Mouse (Mus musculus) liver, embryonic 12.5 days (tissue): Measurements from ENCODE around the gene Naa38. TPM values are rescaled to one million over a fixed set of nuclear protein-coding genes. Genes with fewer than 3 reads are reported as not detected.
"Not testable (repeated sequence)": the region's sequence is repeated elsewhere in the genome, so short reads cannot be mapped to it uniquely, and the experiment has no call there.

Experiments
- ATAC-seq: fragments of 200-750 bp; cut with Nextera tagmentation; 2 replicates; pipeline ENCODE4 v1.8.0; 2017; ENCODE audit warnings: moderate number of reproducible peaks, mild to moderate bottlenecking, moderate library complexity
- H3K27ac ChIP-seq: fragments of 300-500 bp; sonication (generic); 2 replicates; pipeline ENCODE4 v1.5.1; 2016; ENCODE audit warnings: mild to moderate bottlenecking
- H3K27me3 ChIP-seq: fragments of 300-500 bp; sonication (generic); replicated peaks from 2 replicates; pipeline ENCODE4 v1.6.1; 2016; ENCODE audit warnings: mild to moderate bottlenecking, moderate library complexity
- H3K36me3 ChIP-seq: fragments of 300-500 bp; sonication (generic); 2 replicates; pipeline ENCODE4 v1.6.1; 2016; ENCODE audit warnings: mild to moderate bottlenecking, moderate library complexity
- H3K4me1 ChIP-seq: fragments of 300-500 bp; sonication (generic); 2 replicates; pipeline ENCODE4 v1.6.1; 2016
- H3K4me2 ChIP-seq: fragments of 300-500 bp; sonication (generic); 2 replicates; pipeline ENCODE4 v1.6.1; 2016; ENCODE audit warnings: mild to moderate bottlenecking, moderate library complexity
- H3K4me3 ChIP-seq: fragments of 300-500 bp; sonication (generic); 2 replicates; pipeline ENCODE4 v1.5.1; 2016; ENCODE audit warnings: mild to moderate bottlenecking, moderate library complexity
- H3K9ac ChIP-seq: fragments of 300-500 bp; sonication (generic); 2 replicates; pipeline ENCODE4 v1.6.1; 2016; ENCODE audit warnings: mild to moderate bottlenecking, moderate library complexity
- H3K9me3 ChIP-seq: fragments of 300-500 bp; sonication (generic); replicated peaks from 2 replicates; pipeline ENCODE4 v1.6.1; 2016; ENCODE audit warnings: mild to moderate bottlenecking, moderate library complexity
- WGBS: fragments of 180-500 bp; shearing (Covaris S2); methylation state at CpG from one replicate; pipeline ENCODE4 v1.1.7; 2016; ENCODE audit not compliant: insufficient replicate concordance; 5-methylcytosine and 5-hydroxymethylcytosine counted together
- polyA plus RNA-seq: library from polyadenylated mRNA; unstranded; fragments of >200 nt; fragmentation: Nextera tagmentation; extraction: Ambion mirVana; gene quantifications from 2 replicates; pipeline ENCODE4 v1.2.1, GENCODE M21; 2016

Naa38 gene
- polyA plus RNA-seq, result 111 and 119 TPM in 2 replicates

DNA sequence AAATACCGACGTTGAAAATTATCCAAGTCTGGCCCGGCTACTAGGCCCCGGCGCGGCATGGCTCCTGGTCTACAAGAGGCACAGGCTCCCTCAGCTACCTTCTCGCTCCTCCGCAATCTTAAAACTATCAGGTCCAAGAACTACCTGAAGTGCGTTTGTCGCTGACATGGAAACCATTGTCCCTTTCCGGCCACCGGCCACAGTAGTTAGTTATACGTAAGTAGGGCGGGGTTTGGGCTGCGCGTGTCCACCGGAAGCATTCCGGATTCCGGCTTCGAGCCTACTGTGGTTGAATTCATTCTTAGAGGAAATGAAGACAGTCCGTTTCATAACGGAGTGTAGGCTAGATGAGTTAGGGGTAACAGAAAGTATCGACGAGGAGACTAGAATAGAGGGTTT is at the start of gene Naa38, which contains the start of gene Cyb5d1:
Gene Naa38 (plus strand): TSS at position 253 of the 399 bp plus-strand sequence.
Gene Cyb5d1 (minus strand): TSS at position 397 of the 399 bp plus-strand sequence.
- H3K9me3 ChIP-seq, H3K27me3 ChIP-seq: not testable (repeated sequence)
- Histone ChIP-seq H3K4me3 (peak within 1 kb of the TSS; percentile 79), H3K27ac (peak within 1 kb of the TSS; percentile 95), H3K36me3 (peaks cover 19% of the 10 kb centered on the region), H3K9ac (peak within 1 kb of the TSS; percentile 91), H3K4me1 (peaks cover 44% of the 10 kb centered on the region), H3K4me2 (peak within 1 kb of the TSS; percentile 94)
- peak; percentile 76 for ATAC-seq
- under 1% methylated on average over 21 of the region's 24 CpGs for WGBS

DNA sequence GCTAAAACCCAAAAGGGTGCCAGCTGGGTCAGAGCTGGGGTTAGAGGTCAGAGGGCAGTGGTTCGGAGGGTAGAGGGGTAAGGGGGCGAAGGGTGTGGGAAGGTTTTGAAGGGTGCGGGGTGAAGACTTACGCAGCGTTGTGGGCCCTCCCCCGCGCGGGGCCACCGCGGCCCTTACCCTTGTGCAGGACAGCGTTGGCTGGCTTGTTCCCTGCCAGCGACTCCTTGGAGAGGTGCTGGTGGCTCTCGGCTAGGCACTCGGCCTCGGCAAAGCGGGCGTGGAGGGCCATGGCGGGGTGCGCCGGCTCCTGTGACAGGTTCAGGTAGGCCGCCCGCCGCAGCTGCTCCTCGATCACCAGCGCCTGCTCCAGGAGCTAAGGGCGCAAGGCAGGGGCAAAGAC is 48.8 kb upstream of the Naa38 start:
- H3K9me3 ChIP-seq, result no peaks in the 10 kb centered on the region
- H3K4me1 ChIP-seq, result no peaks in the 10 kb centered on the region
- no peak overlapping the region for H3K4me3 ChIP-seq
- 80% methylated on average over 25 of the region's 26 CpGs for WGBS
- H3K27me3 ChIP-seq, result peaks cover 79% of the 10 kb centered on the region
- no peak overlapping the region for H3K9ac ChIP-seq
- no peak overlapping the region for H3K4me2 ChIP-seq
- ATAC-seq, result no peak
- H3K27ac ChIP-seq, result no peak overlapping the region
- H3K36me3 ChIP-seq, result peaks cover 32% of the 10 kb centered on the region; the same call in 1 of the 2 replicates

DNA sequence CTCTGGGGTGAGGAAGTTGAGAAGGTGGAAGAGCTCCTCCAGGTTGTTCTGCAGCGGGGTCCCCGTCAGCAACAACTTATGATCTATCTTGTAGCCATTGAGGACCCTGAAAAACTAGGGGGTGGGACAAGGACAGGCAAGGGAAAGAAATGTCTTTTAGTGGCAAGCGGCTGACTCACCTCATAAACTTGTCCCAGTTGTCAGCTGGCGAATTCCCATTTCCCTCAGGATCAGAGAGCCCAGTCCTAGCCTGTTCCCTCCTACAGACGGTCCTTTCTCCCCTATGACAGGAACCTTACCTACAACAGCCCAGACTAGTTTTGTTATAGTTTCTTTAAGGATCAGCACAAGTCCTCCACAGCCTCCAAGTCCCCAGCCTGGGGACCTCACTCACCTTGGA is 38.7 kb upstream of the Naa38 start:
- Histone ChIP-seq H3K4me1 (no peaks in the 10 kb centered on the region), H3K27ac (no peak overlapping the region), H3K4me3 (no peak overlapping the region), H3K9me3 (no peaks in the 10 kb centered on the region), H3K4me2 (no peak overlapping the region), H3K9ac (no peak overlapping the region), H3K36me3 (peaks cover 45% of the 10 kb centered on the region), H3K27me3 (peaks cover 32% of the 10 kb centered on the region)
- 76% methylated on average over 5 of the region's 5 CpGs for WGBS
- ATAC-seq, result no peak

DNA sequence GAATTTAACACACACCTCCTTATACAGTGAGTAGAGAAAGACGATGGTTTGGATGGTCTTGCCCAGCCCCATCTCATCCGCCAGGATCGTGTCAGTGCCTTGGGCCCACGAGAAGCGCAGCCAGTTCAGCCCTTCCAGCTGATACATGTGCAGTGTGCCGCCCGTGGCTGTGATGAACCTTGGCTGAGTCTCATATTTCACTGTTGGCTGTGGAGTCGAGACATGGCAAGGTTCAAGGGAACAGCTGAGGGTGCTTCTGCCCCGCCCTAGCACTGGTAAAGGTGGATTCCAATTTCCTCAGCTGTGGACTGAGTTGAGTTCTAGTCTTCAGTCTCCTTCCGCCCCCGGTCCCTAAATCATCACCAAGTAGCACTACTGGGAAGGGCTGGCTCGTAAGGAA is 37.6 kb upstream of the Naa38 start:
- Histone ChIP-seq H3K36me3 (peaks cover 48% of the 10 kb centered on the region), H3K9me3 (no peaks in the 10 kb centered on the region), H3K4me2 (no peak overlapping the region), H3K27ac (no peak overlapping the region), H3K4me3 (no peak overlapping the region), H3K27me3 (peaks cover 33% of the 10 kb centered on the region), H3K4me1 (no peaks in the 10 kb centered on the region), H3K9ac (no peak overlapping the region)
- 73% methylated on average over 12 of the region's 12 CpGs for WGBS
- ATAC-seq, result no peak

DNA sequence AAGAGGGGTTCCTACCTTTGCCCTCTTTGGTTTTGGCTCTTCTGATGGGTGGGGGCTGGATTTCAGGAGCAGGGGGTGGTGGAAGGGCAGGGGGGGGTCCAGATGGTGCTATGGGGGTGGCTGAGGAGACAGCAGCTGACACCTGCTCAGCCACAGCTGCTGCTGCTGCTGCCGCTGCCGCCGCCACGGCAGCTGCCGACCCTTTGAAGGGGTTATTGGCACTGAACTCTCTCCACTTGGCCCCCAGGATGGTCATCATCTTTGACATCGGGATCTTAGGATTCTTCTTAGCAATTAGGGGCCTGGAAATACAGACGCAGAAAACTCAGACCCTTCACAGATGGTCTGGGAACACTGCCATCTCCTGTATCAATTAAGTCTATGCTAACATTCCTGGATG is 33.3 kb upstream of the Naa38 start:
- no peak overlapping the region for H3K27ac ChIP-seq
- H3K36me3 ChIP-seq, result peaks cover 40% of the 10 kb centered on the region
- 68% methylated on average over 7 of the region's 7 CpGs for WGBS
- H3K4me3 ChIP-seq, result no peak overlapping the region
- ATAC-seq, result no peak
- peaks cover 29% of the 10 kb centered on the region for H3K4me1 ChIP-seq
- no peak overlapping the region for H3K4me2 ChIP-seq
- H3K27me3 ChIP-seq, result peaks cover 62% of the 10 kb centered on the region
- H3K9ac ChIP-seq, result no peak overlapping the region
- no peaks in the 10 kb centered on the region for H3K9me3 ChIP-seq

DNA sequence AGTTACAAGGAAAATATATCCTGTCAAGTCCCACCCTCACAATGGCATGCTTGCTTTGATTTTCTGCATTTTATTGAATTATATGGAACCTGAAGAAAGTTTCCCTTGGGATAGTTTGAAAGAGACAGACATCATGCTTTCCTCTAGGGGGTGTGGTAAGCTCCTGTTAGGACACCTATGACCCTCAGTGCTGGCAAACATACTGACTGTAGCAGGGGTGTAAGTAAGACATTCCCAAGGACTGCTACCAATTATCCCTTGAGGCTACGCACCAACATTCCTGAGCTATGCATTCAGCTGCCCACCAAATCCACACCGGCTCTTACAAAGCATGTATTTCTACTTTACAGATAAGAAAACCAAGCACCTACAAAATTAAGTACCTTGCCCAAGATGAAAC is 32.8 kb upstream of the Naa38 start:
- no peak for ATAC-seq
- WGBS, result 81% methylated on average over 2 of the region's 2 CpGs
- no peak overlapping the region for H3K4me2 ChIP-seq
- H3K4me3 ChIP-seq, result no peak overlapping the region
- H3K9me3 ChIP-seq, result no peaks in the 10 kb centered on the region
- H3K4me1 ChIP-seq, result peaks cover 34% of the 10 kb centered on the region
- H3K9ac ChIP-seq, result no peak overlapping the region
- H3K36me3 ChIP-seq, result peaks cover 35% of the 10 kb centered on the region
- peaks cover 67% of the 10 kb centered on the region for H3K27me3 ChIP-seq
- no peak overlapping the region for H3K27ac ChIP-seq

DNA sequence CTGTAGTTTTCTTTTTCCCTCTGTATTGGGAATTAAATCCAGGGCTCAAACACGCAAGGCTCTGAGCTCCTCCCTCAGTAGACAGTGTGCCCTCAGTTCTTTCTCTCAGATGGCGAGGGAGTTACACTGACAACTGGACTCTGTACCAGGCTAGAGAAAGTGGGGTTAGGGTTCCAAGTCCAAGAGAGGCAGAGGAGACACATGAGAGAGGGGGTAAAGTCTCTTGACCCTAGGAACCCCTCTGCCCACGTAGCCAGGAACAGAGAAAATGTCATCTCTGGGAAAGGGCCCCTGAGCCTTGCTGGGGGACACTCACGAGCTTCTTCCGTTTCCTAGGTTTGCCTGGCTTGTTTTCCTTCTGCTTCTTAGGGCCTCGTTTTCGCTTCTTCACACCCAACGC is 30.9 kb upstream of the Naa38 start:
- Histone ChIP-seq H3K4me2 (peak overlapping the region; percentile 98), H3K36me3 (peaks cover 26% of the 10 kb centered on the region), H3K9ac (no peak overlapping the region), H3K27me3 (peaks cover 80% of the 10 kb centered on the region), H3K4me3 (no peak overlapping the region), H3K9me3 (no peaks in the 10 kb centered on the region), H3K27ac (peak overlapping the region; percentile 54), H3K4me1 (peaks cover 53% of the 10 kb centered on the region)
- 43% methylated on average over 8 of the region's 8 CpGs for WGBS
- no peak for ATAC-seq

DNA sequence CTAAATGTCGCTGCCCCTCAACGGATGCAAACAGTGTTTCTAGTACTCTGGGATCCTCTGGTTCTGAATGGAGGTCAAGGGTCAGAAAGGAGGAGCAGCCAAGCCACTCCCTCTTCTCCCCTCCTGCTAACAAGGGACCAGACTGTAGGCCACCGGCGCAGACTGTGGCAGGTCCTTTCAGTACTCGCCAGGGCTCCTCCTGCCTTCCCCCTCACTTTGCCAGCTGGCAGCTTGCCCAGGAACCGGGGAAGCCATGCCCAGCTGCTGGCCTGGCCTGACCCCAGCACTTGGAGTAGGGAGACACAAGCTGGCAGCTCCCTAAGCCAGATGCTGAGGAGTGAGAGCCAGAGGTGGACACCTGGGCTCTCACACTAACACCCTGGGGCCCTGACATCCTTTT is 30.4 kb upstream of the Naa38 start:
- peaks cover 22% of the 10 kb centered on the region for H3K36me3 ChIP-seq
- no peak for ATAC-seq
- H3K4me1 ChIP-seq, result peaks cover 58% of the 10 kb centered on the region
- H3K4me3 ChIP-seq, result no peak overlapping the region
- peak overlapping the region; percentile 54; the same call in 1 of the 2 replicates for H3K27ac ChIP-seq
- no peak overlapping the region for H3K9ac ChIP-seq
- H3K27me3 ChIP-seq, result peaks cover 80% of the 10 kb centered on the region
- H3K4me2 ChIP-seq, result peak overlapping the region; percentile 98
- WGBS, result 26% methylated on average over 6 of the region's 6 CpGs
- no peaks in the 10 kb centered on the region for H3K9me3 ChIP-seq

DNA sequence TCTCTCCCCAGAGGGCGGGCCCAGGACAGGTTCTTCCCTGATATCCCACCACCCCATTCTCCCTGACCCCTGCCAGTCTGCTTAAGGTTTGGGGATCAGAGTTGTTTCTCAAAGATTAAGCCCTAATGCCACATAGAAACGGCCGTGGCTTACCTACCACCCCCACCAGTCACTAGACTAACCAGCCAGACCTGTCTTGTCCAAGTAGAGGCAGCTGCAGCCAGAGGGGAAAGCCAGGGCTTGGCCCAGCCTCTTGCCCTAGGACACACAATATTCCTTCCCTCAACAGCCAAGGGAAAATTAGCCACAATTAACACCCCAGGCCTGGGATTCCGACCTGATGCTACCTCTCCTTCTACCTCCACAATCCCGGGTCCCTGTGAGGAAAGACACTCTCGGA is 29.6 kb upstream of the Naa38 start:
- H3K4me2 ChIP-seq, result peak overlapping the region; percentile 98
- peaks cover 75% of the 10 kb centered on the region for H3K27me3 ChIP-seq
- ATAC-seq, result no peak
- 48% methylated on average over 6 of the region's 6 CpGs for WGBS
- H3K9me3 ChIP-seq, result no peaks in the 10 kb centered on the region
- H3K4me3 ChIP-seq, result peak overlapping the region; percentile 77
- H3K4me1 ChIP-seq, result peaks cover 64% of the 10 kb centered on the region
- H3K27ac ChIP-seq, result peak overlapping the region; percentile 68
- peaks cover 14% of the 10 kb centered on the region for H3K36me3 ChIP-seq
- H3K9ac ChIP-seq, result peak overlapping the region; percentile 88

DNA sequence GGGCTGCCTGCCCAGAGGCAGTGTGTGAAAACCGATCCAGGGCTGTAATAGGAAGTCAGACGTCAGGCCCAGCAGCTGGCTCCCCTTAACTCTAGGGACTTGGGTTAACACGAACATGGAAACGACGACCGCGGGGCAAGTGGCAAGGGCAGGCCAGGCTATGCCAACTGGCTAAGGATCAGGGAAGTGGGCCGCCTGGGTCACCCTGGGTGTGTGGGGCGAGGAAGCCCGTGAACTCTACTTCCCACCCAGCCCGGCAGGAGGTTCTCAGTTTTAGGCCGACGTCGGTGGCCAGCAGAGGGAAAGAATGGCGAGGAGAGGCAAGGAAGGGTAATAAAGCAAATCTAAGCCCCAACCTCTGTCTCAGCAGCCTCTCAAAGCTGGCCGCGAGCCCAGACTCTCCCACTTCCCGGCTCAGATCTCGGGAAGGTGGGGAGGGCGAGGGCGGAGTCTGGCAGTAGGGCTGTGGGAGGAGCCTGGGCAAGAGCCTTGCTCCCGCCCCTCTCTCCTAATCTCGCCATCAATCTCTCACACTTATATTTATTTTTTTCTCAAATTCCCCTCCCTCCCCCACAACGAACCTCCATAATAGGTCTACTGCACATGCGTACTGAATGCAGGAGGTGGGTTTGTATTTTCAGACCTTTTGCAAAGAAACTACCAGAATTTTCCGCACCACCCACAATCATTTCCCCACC is 29.0 kb upstream of the Naa38 start:
- Histone ChIP-seq H3K4me2 (peak overlapping the region; percentile 98), H3K27ac (peak overlapping the region; percentile 68), H3K9me3 (no peaks in the 10 kb centered on the region), H3K27me3 (peaks cover 74% of the 10 kb centered on the region), H3K9ac (peak overlapping the region; percentile 88), H3K4me1 (peaks cover 70% of the 10 kb centered on the region), H3K36me3 (peaks cover 9% of the 10 kb centered on the region), H3K4me3 (peak overlapping the region; percentile 77)
- peak; percentile 67 for ATAC-seq
- WGBS, result 4% methylated on average over 26 of the region's 26 CpGs

DNA sequence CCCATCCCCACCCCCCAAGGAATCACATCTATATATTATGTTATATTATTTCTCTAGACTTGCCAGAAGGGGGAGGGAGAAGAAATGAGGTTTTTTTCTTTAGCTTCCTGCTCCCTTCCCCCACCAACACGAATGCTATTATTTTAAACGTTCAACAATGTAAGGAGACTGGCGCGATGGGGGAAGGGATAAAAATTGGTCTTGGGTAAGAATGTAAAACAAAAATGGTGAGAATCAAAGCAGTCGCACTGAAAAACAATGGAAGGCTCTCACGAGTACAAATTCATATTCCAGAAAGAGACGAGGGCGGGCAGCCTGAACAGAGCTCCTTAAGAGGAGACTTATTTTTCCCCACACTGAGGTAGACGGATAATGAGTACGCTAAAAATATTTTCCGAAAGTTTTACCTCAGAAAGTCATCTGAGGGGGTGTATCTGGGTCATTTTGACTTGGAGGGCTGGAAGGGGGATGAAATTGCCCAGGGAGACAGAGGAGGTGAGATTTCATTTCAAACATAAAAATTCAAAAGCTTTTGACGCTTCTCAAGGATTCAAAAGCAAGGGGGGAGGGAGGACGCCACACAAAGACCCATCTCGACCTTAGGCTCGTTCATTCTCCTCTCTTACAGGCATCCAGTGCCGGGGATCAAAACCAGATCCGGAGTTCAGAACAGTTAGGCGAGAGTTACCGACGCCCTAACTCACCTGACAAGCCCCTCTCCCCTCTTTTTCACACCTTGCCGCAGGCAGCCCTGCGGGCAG is 28.3 kb upstream of the Naa38 start:
- H3K9me3 ChIP-seq, result no peaks in the 10 kb centered on the region
- H3K9ac ChIP-seq, result peak overlapping the region; percentile 88
- H3K36me3 ChIP-seq, result 0 out of 2 replicates have a peak, but pooled peaks cover 3% of the 10 kb centered on the region
- peak overlapping the region; percentile 77 for H3K4me3 ChIP-seq
- WGBS, result under 1% methylated on average over 22 of the region's 22 CpGs
- H3K27ac ChIP-seq, result peak overlapping the region; percentile 31
- ATAC-seq, result no peak
- peaks cover 77% of the 10 kb centered on the region for H3K4me1 ChIP-seq
- H3K27me3 ChIP-seq, result peaks cover 70% of the 10 kb centered on the region
- H3K4me2 ChIP-seq, result peak overlapping the region; percentile 98
